Mouse (Mus musculus) limb, embryonic 10.5 days (tissue): ENCODE data around the gene Sbf2. TPM values are rescaled to one million over a fixed set of nuclear protein-coding genes. Genes with fewer than 3 reads are reported as not detected.

Experiments
- DNase-seq: peaks from one replicate; pipeline ENCODE4 v3.0.0-alpha.2; 2017; ENCODE audit warnings: low spot score
- H3K27ac ChIP-seq: fragments of 300-500 bp; sonication (generic); 2 replicates; pipeline ENCODE4 v1.5.1; 2016; ENCODE audit warnings: mild to moderate bottlenecking
- H3K27me3 ChIP-seq: fragments of 300-500 bp; sonication (generic); 2 replicates; pipeline ENCODE4 v1.6.1; 2016; ENCODE audit warnings: low read depth, mild to moderate bottlenecking; ENCODE audit not compliant: poor library complexity, severe bottlenecking
- H3K36me3 ChIP-seq: fragments of 300-500 bp; sonication (generic); 2 replicates; pipeline ENCODE4 v1.6.1; 2016; ENCODE audit warnings: mild to moderate bottlenecking, moderate library complexity
- H3K4me1 ChIP-seq: fragments of 300-500 bp; sonication (generic); 2 replicates; pipeline ENCODE4 v1.6.1; 2016
- H3K4me3 ChIP-seq: fragments of 300-500 bp; sonication (generic); 2 replicates; pipeline ENCODE4 v1.5.1; 2016; ENCODE audit warnings: mild to moderate bottlenecking, moderate library complexity
- H3K9me3 ChIP-seq: fragments of 300-500 bp; sonication (generic); replicated peaks from 2 replicates; pipeline ENCODE4 v1.6.1; 2016; ENCODE audit warnings: mild to moderate bottlenecking
- WGBS: fragments of 180-500 bp; shearing (Covaris S2); methylation state at CpG from one replicate; pipeline ENCODE4 v1.1.7; 2016; 5-methylcytosine and 5-hydroxymethylcytosine counted together
- polyA plus RNA-seq: library from polyadenylated mRNA; unstranded; fragments of >200 nt; fragmentation: Nextera tagmentation; extraction: Ambion mirVana; gene quantifications from 2 replicates; pipeline ENCODE4 v1.2.1, GENCODE M21; 2016

Gene Sbf2
- polyA plus RNA-seq, 1 experiment from 2014 or later = 28.7 TPM

DNA sequence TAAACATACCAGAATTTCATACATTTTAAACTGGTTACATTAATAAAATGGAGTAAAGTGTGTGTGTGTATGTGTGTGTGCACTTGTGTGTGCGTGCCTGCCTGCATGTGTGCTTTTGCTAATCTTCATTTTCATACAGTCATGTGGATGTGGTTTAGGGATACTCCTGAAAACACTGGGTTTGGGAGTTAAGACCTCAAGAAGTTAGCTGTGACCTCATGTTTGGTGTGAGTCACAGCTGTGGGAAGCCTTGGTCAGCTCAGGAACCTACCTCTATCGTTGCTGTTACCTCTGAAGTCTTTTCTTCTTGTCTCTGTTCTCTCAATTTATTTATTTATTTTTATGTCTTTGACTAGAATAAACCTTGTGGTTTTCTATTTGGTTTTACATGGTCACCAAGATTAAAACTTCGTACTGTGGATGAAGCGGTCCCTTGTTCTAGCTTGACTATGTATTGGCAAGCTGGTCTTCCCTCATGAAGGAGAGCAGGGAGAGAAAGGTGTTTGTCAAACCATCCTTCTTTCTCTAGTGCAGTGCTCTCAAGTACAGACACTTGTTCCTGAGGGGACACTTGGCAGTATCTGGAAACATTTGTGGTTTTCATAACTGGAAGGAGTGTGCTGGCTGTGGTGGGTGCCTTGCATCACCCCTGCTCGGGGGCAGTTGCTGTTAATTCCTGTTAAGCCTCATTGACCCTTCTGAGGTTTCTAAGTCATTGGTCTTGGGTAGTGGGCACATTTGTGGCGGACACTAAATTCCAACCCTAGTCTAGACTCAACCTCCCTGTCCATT lies 331.0 kb downstream of the Sbf2 start:
- H3K4me1 ChIP-seq = peaks cover 9% of the 10 kb centered on the region
- H3K27ac ChIP-seq = no peak overlapping the region
- no peak overlapping the region for H3K4me3 ChIP-seq
- H3K36me3 ChIP-seq = peaks cover 43% of the 10 kb centered on the region
- no peaks in the 10 kb centered on the region for H3K27me3 ChIP-seq
- H3K9me3 ChIP-seq = no peaks in the 10 kb centered on the region
- WGBS = 94% methylated on average over 6 of the region's 6 CpGs
- DNase-seq = no peak

DNA sequence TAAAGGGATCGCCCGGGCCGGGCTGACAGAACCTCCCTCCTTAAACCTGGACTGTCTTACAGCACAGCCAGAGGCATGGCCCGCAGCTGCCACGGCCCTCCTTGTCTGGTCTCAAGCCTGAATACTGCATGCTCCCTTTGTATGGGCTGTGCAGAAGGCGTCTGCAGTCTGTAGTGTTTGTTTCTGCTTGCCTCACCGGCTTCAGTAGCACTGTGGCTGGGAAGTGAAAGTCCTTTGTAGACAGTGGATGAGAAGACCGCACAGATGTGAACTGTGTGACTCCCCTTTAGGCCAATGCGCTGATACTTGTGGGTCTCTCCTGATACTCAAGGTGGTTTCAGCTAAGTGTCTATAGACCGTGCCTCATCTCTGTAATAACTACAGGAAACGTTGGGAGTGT lies 331.9 kb downstream of the Sbf2 start:
- Histone ChIP-seq H3K27ac (no peak overlapping the region), H3K27me3 (no peaks in the 10 kb centered on the region), H3K4me3 (no peak overlapping the region), H3K4me1 (peaks cover 9% of the 10 kb centered on the region), H3K36me3 (peaks cover 49% of the 10 kb centered on the region), H3K9me3 (no peaks in the 10 kb centered on the region)
- 92% methylated on average over 11 of the region's 11 CpGs for WGBS
- DNase-seq = no peak

DNA sequence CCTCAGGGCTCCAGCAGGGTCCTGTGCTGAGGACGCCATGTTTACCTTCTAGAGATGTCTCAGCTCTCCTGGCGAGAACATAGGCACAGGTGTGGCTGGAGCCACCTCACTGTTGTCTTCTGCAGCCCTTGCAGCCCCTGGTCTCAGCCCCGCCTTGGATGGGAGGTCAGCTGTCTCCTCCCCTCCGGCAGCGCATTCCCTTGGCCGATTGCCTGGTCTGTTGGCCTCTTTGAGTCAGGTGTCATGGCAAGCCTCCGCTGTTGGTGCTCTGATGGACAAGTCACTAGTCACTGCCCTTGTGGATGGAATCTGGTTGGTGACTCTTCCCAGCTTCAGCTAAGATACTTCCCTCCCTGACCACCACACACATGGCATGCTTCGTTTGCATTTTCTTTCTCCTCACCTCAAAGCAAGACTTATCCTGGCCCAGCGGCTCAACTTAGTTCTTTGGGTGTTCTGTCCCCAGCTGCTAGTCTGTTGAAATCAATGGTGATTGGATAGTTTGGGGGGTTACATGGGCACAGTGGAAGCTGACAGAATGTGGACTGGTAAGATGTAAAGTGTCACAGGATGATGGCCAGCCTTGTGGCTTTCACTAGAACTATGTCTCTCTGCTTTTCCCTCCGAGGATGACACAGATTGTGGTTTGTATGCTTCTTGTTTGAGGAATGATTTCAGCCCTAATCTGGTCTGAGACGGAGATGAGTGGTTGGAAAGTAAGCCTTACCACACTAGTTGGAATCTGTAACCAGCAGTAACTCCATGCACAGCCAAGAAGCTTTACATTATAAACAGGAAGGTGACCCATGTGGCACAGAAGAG lies 333.1 kb downstream of the Sbf2 start:
- 90% methylated on average over 11 of the region's 11 CpGs for WGBS
- no peaks in the 10 kb centered on the region for H3K9me3 ChIP-seq
- no peaks in the 10 kb centered on the region for H3K4me1 ChIP-seq
- DNase-seq = no peak
- no peak overlapping the region for H3K27ac ChIP-seq
- no peak overlapping the region for H3K4me3 ChIP-seq
- H3K36me3 ChIP-seq = peaks cover 58% of the 10 kb centered on the region
- H3K27me3 ChIP-seq = no peaks in the 10 kb centered on the region

DNA sequence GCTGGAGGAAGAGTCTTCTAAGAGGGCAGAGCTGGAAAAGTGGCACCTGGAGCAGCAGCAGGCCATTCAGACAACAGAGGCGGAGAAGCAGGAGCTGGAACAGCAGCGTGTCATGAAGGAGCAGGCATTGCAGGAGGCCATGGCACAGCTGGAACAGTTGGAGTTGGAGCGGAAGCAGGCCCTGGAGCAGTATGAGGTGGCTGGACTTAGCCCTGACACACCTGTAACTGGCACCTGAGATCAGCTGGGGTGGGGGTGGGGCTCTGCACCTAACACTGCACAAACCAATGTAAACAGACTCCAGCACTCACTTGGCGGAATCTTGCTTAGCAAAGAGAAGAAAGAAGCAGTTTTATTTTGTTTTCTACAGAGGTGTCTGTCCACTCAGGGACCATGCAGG lies 335.5 kb downstream of the Sbf2 start:
- Histone ChIP-seq H3K9me3 (no peaks in the 10 kb centered on the region), H3K36me3 (peaks cover 79% of the 10 kb centered on the region), H3K27me3 (no peaks in the 10 kb centered on the region), H3K4me1 (no peaks in the 10 kb centered on the region), H3K27ac (no peak overlapping the region), H3K4me3 (no peak overlapping the region)
- DNase-seq = no peak
- 94% methylated on average over 4 of the region's 4 CpGs for WGBS

DNA sequence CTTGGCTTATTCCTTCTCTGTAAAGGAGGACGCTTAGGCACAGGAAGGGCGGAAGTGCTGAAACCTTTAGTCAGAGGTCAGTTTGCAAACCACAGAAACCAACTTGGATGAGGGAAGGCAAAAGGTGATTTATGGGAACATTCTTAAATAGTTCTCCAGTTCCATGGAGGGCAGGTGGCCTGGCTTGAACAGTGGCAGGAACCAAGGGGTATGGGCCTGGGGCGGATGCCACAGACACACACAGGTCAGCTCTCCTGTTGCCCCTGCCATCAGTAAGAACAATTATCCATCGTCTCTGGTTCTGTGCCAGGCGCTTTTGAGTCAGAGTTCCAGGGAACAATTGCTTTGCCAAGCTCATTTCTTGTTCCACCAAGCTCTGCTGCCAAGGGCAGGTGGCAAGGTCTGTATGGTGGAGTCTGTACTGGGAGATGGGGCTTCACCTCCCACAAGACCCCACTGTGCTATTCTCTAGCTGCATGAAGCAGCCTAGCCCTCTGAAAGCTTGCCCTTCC lies 336.9 kb downstream of the Sbf2 start:
- WGBS = 91% methylated on average over 5 of the region's 5 CpGs
- Histone ChIP-seq H3K36me3 (peaks cover 89% of the 10 kb centered on the region), H3K4me1 (no peaks in the 10 kb centered on the region), H3K27me3 (no peaks in the 10 kb centered on the region), H3K4me3 (no peak overlapping the region), H3K27ac (no peak overlapping the region), H3K9me3 (no peaks in the 10 kb centered on the region)
- DNase-seq = no peak

DNA sequence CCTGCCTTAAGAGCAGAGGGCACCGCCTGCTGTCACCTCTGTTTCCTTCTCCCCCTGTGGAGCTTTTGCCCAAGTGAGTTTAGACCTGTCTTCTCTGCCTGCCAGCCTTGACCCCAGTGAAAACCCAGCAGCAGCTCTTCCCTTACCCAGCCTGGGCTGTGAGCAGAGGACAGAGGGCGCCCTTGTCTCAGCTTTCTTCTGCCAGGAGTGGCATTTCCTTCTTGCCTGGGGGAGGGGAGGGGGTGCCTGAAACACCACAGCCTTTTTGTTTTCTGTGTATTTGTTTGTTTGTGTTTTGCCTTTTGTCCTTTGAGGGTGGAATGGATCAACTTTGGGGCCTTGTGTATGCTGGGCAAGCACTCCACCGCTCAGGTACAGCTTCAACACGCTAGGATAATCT lies 342.3 kb downstream of the Sbf2 start:
- Histone ChIP-seq H3K36me3 (peaks cover 81% of the 10 kb centered on the region), H3K27me3 (no peaks in the 10 kb centered on the region), H3K4me1 (peaks cover 5% of the 10 kb centered on the region; the same call in 1 of the 2 replicates), H3K27ac (peak overlapping the region; percentile 30; the same call in 1 of the 2 replicates), H3K4me3 (no peak overlapping the region), H3K9me3 (no peaks in the 10 kb centered on the region)
- DNase-seq = no peak
- WGBS = 85% methylated on average over 4 of the region's 4 CpGs

DNA sequence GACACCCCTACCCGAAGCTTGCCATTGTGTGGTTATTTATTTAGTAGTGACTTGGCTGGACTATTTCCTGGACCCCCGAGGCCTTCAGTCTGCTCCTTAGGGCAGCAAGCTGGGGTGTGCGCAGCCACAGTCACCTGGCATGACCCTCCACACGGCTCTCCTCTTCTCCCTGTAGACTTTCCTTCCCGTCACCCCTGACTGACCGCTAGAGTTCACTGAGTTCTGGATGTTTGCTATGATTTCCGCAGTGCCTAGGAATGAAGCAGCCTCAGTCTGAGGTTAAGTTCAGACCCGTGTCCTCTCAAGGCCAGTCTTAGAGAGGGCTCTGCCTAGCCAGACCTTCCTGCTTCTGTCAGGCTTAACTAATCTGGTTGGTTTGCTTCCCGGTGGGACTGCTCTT lies 342.9 kb downstream of the Sbf2 start:
- Histone ChIP-seq H3K27me3 (no peaks in the 10 kb centered on the region), H3K27ac (peak overlapping the region; percentile 30; the same call in 1 of the 2 replicates), H3K4me1 (peaks cover 5% of the 10 kb centered on the region; the same call in 1 of the 2 replicates), H3K36me3 (peaks cover 81% of the 10 kb centered on the region), H3K9me3 (no peaks in the 10 kb centered on the region), H3K4me3 (no peak overlapping the region)
- 84% methylated on average over 9 of the region's 9 CpGs for WGBS
- DNase-seq = no peak

DNA sequence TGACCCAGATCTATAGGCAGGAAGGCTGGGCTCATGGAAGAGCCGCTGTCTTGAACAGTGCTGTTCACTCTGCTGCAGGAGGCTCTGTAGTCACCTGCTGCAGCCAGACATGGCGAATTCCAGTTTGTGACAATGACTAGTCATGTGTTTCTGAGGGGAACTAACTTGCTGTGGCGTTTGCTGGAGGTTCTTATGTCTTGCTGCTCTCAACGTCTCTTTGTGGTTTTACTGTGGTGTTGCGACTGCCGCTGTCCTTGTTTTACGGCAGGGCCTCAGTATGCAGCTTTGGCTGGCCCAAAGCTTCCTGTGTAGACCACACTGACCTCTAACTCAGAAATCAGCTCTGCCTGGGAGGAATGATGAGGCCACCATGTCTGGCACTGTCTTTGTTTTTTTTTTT lies 344.3 kb downstream of the Sbf2 start:
- H3K4me1 ChIP-seq = peaks cover 5% of the 10 kb centered on the region; the same call in 1 of the 2 replicates
- H3K27ac ChIP-seq = no peak overlapping the region
- H3K9me3 ChIP-seq = no peaks in the 10 kb centered on the region
- H3K27me3 ChIP-seq = no peaks in the 10 kb centered on the region
- peaks cover 68% of the 10 kb centered on the region for H3K36me3 ChIP-seq
- DNase-seq = no peak
- no peak overlapping the region for H3K4me3 ChIP-seq
- 89% methylated on average over 7 of the region's 7 CpGs for WGBS

DNA sequence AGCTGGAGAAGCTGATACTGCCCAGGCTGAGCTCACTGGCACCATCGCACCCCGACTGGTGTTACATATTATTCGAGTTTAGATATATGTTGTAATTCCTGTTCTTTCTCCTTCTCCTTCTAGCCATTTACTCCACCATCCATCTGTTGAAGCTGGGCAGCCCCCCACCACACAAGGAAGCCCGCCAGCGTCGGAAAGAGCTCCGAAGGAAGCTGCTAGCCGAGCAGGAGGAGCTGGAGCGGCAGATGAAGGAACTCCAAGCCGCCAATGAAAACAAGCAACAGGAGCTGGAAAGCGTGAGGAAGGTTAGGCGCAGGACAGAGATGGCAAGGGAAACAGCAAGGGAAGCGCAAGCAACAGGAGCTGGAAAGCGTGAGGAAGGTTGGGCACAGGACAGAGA lies 344.9 kb downstream of the Sbf2 start:
- Histone ChIP-seq H3K4me1 (peaks cover 5% of the 10 kb centered on the region; the same call in 1 of the 2 replicates), H3K36me3 (peaks cover 62% of the 10 kb centered on the region), H3K27ac (no peak overlapping the region), H3K27me3 (no peaks in the 10 kb centered on the region), H3K4me3 (no peak overlapping the region), H3K9me3 (no peaks in the 10 kb centered on the region)
- DNase-seq = no peak
- WGBS = 90% methylated on average over 14 of the region's 14 CpGs

DNA sequence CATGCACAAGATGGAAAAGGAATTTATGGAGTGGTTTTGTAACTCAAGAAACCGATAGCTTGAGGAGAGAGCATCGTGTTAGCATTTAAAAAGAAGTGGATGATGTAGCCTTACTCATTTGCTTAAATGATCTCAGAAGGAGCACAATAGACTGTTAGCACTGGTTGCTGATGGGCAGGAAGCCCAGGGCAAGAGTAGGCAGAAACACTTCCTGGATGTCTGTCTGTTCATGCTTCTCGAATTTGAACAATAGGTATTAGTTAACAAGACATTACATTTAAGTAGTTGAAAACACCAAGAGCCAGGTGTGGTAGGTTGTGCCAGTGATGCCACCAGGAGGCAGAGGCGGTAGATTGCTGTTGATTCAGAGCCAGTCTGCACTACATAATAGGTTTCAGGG lies 346.2 kb downstream of the Sbf2 start:
- Histone ChIP-seq H3K9me3 (no peaks in the 10 kb centered on the region), H3K27ac (no peak overlapping the region), H3K4me3 (no peak overlapping the region), H3K27me3 (no peaks in the 10 kb centered on the region), H3K4me1 (peaks cover 5% of the 10 kb centered on the region; the same call in 1 of the 2 replicates), H3K36me3 (peaks cover 49% of the 10 kb centered on the region)
- no peak for DNase-seq
- WGBS = 89% methylated on average over 4 of the region's 4 CpGs

DNA sequence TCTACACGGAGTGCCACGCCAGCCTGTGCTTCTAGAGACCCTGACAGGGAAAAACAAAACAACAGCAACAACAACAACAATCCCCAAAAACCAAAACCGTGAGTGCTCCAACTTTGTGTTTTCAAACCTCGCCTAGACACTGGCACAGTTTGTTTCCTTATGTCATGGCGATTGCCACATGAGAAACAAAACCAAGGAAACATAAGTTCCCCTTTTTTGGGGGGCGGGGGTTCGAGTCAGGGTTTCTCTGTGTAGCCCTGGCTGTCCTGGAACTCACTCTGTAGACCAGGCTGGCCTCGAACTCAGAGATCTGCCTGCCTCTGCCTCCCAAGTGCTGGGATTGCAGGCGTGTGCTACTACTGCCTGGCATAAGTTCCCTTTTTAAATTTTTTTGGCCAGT lies 346.7 kb downstream of the Sbf2 start:
- Histone ChIP-seq H3K27me3 (no peaks in the 10 kb centered on the region), H3K9me3 (no peaks in the 10 kb centered on the region), H3K27ac (no peak overlapping the region), H3K4me3 (no peak overlapping the region), H3K36me3 (peaks cover 45% of the 10 kb centered on the region), H3K4me1 (peaks cover 5% of the 10 kb centered on the region; the same call in 1 of the 2 replicates)
- no peak for DNase-seq
- 93% methylated on average over 9 of the region's 9 CpGs for WGBS

DNA sequence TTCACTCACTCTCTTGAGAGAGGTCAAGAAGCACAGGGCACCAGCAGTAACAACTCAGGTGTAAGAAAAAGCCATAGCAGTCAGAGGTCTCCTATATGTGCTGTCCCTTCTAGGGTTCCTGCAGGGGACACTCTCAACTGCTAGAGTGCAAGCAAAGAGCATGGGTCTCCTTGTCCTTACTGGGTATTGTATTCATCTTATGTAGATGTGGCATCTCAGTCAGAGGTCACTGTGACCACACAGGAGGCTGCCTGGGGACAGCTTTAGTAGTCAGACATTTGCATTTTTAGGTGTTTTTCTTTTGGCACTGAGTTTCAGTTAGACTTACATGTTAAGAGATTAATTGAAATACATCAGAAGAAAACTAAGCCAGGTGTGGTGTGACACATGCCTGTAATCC lies 347.7 kb downstream of the Sbf2 start:
- DNase-seq = no peak
- peaks cover 36% of the 10 kb centered on the region for H3K36me3 ChIP-seq
- no peak overlapping the region for H3K4me3 ChIP-seq

DNA sequence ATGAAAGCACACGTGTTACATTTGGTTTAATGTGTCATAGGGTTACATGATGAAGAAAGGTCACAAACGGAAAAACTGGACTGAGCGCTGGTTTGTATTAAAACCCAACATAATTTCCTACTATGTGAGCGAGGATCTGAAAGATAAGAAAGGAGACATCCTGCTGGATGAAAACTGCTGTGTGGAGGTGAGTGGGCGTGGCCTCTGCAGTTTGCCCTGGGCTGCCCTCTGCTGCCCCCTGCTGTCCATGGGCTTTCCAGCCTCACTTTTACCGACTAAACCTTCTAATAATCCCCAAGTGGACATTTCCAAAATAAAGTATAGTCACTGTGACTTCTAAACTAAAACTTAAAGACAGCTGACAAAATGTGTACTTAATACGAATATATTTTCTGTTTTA lies 348.9 kb downstream of the Sbf2 start:
- H3K27ac ChIP-seq = no peak overlapping the region
- peak; percentile 91 for DNase-seq
- no peak overlapping the region for H3K4me3 ChIP-seq
- H3K9me3 ChIP-seq = no peaks in the 10 kb centered on the region
- WGBS = 38% methylated on average over 7 of the region's 7 CpGs
- no peaks in the 10 kb centered on the region for H3K27me3 ChIP-seq
- H3K4me1 ChIP-seq = no peaks in the 10 kb centered on the region
- H3K36me3 ChIP-seq = peaks cover 28% of the 10 kb centered on the region

More for the DNA sequence above, 347.7 kb downstream of the Sbf2 start:
- H3K4me1 ChIP-seq = no peaks in the 10 kb centered on the region
- H3K27me3 ChIP-seq = no peaks in the 10 kb centered on the region
- no peaks in the 10 kb centered on the region for H3K9me3 ChIP-seq
- no peak overlapping the region for H3K27ac ChIP-seq
